Mouse (Mus musculus): ENCODE results near the gene Orc5. TPM values are rescaled to one million over a fixed set of nuclear protein-coding genes. Genes with fewer than 3 reads are reported as not detected.

Orc5 gene
- total RNA-seq (2015), result 34.9 and 35.3 TPM in 2 replicates
- total RNA-seq (2017), result 30.3 and 33.4 TPM in 2 replicates

- peak; percentile 91 for ATAC-seq (replicated peaks; ENCODE audit: poor library complexity)
Measured at GRCm38 (mm10) chr5:22550033-22550551, at the start of gene Orc5. Gene Orc5 (minus strand): TSS chr5:22550429.

GRCm38 (mm10) chr5:22596981-22597380 lies 46.8 kb upstream of the Orc5 start:
- ATAC-seq (replicated peaks; ENCODE audit: poor library complexity), result no peak

- no peak for ATAC-seq (replicated peaks; ENCODE audit: poor library complexity)
Measured at GRCm38 (mm10) chr5:22589370-22589966, 39.2 kb upstream of the Orc5 start.

- no peak for ATAC-seq (replicated peaks; ENCODE audit: poor library complexity)
Measured at GRCm38 (mm10) chr5:22587492-22587891, 37.3 kb upstream of the Orc5 start.

GRCm38 (mm10) chr5:22584556-22584955 lies 34.3 kb upstream of the Orc5 start:
- ATAC-seq (replicated peaks; ENCODE audit: poor library complexity), result no peak

- ATAC-seq (replicated peaks; ENCODE audit: poor library complexity), result no peak
Measured at GRCm38 (mm10) chr5:22578011-22578410, 27.8 kb upstream of the Orc5 start.

GRCm38 (mm10) chr5:22574751-22575150 lies 24.5 kb upstream of the Orc5 start:
- ATAC-seq (replicated peaks; ENCODE audit: poor library complexity), result no peak

GRCm38 (mm10) chr5:22574161-22574560 lies 23.9 kb upstream of the Orc5 start:
- ATAC-seq (replicated peaks; ENCODE audit: poor library complexity), result no peak

GRCm38 (mm10) chr5:22573696-22574095 lies 23.5 kb upstream of the Orc5 start:
- no peak for ATAC-seq (replicated peaks; ENCODE audit: poor library complexity)

GRCm38 (mm10) chr5:22572881-22573280 lies 22.7 kb upstream of the Orc5 start:
- ATAC-seq (replicated peaks; ENCODE audit: poor library complexity), result no peak

GRCm38 (mm10) chr5:22572456-22572855 lies 22.2 kb upstream of the Orc5 start:
- no peak for ATAC-seq (replicated peaks; ENCODE audit: poor library complexity)

- no peak for ATAC-seq (replicated peaks; ENCODE audit: poor library complexity)
Measured at GRCm38 (mm10) chr5:22565708-22566107, 15.5 kb upstream of the Orc5 start.

- no peak for ATAC-seq (replicated peaks; ENCODE audit: poor library complexity)
Measured at GRCm38 (mm10) chr5:22559801-22560200, 9.6 kb upstream of the Orc5 start.

GRCm38 (mm10) chr5:22557491-22558113 lies 7.4 kb upstream of the Orc5 start:
- peak; percentile 96 for ATAC-seq (replicated peaks; ENCODE audit: poor library complexity)

GRCm38 (mm10) chr5:22556713-22557112 lies 6.5 kb upstream of the Orc5 start:
- no peak for ATAC-seq (replicated peaks; ENCODE audit: poor library complexity)

GRCm38 (mm10) chr5:22552233-22552765 lies 2.1 kb upstream of the Orc5 start:
- no peak for ATAC-seq (replicated peaks; ENCODE audit: poor library complexity)

GRCm38 (mm10) chr5:22549366-22550032 lies 730 bp downstream of the Orc5 start:
- peak; percentile 39 for ATAC-seq (replicated peaks; ENCODE audit: poor library complexity)

- no peak for ATAC-seq (replicated peaks; ENCODE audit: poor library complexity)
Measured at GRCm38 (mm10) chr5:22548556-22549161, 1.6 kb downstream of the Orc5 start.

GRCm38 (mm10) chr5:22546536-22546935 lies 3.7 kb downstream of the Orc5 start:
- no peak for ATAC-seq (replicated peaks; ENCODE audit: poor library complexity)

- ATAC-seq (replicated peaks; ENCODE audit: poor library complexity), result peak; percentile 5; the same call in 1 of the 2 replicates
Measured at GRCm38 (mm10) chr5:22545305-22545704, 4.9 kb downstream of the Orc5 start.

GRCm38 (mm10) chr5:22542676-22543075 lies 7.6 kb downstream of the Orc5 start:
- no peak for ATAC-seq (replicated peaks; ENCODE audit: poor library complexity)
